Mouse (Mus musculus) cerebellum, postnatal 25 days (tissue): ENCODE measurements around the gene Lbr.
"Not testable (repeated sequence)": the region's sequence is repeated elsewhere in the genome, so short reads cannot be mapped to it uniquely, and the experiment has no call there.

Experiments
- DNase-seq, 2 experiments: peaks; one replicate each; pipeline ENCODE4 v3.0.0; 2021; ENCODE audit warnings: mixed read lengths in 2 of 2

Gene Lbr

DNA sequence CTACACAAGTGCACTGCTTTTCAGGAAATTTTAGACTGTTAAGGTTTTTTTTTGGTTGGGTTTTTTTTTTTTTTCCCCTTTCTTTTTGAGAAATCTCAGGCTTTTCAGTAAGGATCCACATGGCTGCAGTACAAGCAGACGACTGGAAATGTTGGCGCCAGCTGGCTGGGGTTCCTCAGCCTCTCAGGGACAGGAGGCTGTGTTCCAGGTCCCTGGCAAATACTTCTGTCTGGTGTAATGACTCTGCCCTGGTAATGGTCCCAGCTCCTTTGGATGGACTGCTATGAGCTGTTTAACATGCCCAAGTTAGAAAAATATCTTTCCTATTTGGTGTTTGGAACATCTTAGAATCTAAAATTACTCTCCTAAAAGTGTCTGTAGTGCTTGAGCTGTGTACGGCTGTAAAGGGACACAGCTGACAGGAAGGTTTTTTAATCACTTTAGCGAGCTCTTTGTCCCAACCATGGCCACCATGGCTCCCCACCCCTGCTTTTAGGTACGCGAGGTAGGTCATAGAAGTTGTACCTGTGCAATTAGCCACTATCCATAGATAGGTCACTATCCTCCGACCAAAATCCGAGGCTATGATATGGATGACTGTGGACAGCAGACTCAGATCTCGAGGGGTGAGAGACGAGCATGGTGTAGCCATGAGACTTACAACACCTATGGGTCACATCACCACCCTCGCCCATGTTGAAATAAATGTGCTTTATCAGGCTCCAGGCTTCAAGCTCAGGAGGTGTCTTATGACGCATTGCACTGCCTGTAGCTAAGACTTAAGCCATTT, 8.9 kb upstream of the Lbr start:
- peak; percentile 46 to 72 for DNase-seq

DNA sequence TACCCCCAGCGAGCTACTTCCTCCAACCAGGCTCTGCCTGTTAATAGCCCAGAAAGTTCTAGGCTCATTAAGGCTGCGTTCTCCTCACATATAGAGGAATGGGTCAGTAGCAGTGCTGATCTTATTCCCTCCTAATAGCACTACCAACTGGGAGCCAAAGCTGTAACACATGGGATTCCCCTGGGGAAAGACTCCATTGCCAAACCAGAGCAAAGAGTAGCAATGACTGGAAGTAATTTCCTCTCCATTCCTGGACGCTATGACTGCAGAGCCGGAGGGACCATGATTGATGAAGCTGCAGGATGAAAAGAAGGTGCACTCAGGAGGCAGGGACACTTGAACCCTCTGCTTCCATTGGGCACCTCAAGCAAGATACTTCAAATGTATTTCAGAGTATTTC, 7.6 kb upstream of the Lbr start:
- DNase-seq = no peak

DNA sequence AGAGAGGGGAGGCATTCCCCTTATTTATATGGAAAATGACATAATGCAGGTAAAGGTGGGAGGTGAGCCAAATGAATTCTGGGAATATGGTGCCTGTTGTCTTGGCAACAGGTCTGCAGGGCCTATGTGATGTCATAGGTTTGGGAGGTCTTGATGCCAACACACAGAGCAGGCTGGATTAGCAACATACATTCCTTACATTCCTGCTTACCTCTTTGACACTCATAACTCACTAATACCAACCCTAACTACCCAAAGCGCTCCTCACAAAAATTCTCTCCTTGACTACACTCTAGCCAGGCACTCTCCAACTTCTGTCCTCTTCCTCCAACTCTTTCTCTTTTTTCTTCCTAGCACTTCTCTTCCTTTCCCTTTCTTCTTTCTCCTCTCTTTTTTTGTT, 5.4 kb upstream of the Lbr start:
- DNase-seq = no peak

DNA sequence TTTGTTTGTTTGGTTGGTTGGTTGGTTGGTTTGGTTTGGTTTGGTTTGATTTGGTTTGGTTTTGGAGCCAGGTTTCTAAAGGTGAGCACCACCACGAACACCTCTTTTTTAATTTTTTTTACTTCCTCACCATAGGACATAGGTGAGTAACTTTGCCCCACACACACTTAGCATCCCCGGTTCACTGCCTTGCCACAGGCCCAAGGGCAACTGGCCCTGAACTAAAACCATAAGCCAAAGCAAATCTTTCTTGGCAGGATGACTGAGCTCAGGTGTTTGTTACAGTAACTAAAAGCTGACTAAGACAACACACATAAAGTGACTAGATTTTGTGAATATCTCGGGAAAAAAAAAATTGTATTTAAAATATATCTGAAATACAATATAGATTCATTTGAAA, 4.5 kb upstream of the Lbr start:
- no peak for DNase-seq

DNA sequence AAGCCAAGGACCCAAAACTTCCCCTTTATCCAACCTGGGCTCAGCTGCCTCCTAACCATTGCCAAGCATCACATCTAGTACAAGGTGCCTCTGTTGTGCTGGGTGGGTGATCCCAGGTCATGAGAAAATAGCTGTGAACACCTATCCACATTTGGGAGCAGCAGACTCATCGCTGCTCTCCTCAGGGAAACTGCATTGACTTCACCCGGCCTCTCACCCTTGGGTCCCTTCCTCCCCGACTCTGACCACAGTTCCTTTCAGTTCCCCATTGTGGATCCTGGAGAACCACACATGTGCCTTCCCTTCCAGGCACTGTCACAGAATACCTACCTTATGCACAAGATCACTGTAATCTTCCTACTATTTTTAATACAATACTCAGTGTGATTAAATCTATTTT, 2.9 kb upstream of the Lbr start:
- no peak for DNase-seq

DNA sequence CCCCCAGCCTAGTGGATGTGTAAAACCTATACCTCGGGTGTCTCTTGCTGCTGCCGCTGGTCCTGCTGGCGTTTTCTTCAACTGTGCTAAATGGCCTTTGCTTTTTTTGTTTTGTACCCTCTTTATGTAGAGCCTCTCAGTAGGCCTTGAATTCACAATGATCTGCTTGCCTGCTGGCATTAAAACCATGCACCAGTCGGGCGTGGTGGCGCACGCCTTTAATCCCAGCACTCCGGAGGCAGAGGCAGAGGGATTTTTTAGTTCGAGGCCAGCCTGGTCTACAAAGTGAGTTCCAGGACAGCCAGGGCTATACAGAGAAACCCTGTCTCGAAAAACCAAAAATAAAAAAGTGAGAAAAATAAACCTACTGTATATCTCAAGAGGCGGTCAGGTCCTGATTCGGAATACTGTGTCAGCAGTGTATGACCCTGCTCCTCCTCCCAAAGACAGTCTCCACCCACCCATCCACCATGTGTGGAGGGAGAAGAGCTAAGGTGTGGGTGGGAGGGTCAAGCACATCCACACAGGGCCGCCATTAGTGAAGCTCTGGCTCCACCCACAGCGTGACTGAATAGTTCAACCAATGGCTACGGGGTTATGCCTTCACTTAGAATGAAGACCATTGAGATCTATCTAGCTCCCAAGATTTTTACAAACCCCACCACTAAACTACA, 2.2 kb upstream of the Lbr start:
- no peak for DNase-seq

DNA sequence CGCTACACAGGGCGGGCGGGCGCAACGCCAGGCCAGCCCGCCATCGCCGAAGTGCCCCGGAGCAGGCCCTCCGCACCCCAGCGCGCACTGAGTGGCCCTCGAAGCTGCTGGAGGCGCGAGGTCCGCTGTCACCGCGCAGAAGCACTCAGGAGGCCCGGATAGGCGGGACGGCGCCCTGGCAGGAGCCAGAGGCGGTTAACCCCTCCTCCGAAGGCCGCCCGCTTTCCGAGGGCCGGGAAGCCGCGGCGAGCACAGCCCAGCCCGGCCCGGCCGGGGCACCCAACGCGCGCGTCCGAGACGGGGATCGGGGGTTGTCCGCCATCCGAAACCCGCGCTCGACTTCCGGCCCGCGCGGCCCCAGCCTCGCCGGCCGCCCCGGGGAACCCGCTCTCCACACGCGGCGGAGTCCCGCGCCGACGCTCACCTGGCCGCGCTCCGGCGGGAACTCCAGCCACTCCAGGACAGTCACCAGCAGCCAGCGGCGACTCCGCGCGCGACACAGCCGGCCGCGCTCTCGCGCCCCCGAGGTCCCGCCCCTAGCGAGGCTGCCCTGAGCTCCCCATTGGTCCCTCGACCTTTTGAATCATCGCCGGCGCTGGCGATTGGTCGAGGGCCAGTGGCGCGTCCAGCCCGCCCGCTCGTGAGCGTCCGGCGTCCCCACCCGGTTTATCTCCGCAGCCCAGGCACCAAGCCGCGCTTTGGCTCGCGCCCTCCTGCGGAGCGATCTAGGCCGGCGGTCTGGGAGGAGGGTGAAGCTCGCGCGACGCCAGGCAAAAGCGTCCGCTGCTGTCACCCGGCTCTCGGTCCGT, 778 bp downstream of the Lbr start:
- peak; percentile 97 to 98 for DNase-seq

DNA sequence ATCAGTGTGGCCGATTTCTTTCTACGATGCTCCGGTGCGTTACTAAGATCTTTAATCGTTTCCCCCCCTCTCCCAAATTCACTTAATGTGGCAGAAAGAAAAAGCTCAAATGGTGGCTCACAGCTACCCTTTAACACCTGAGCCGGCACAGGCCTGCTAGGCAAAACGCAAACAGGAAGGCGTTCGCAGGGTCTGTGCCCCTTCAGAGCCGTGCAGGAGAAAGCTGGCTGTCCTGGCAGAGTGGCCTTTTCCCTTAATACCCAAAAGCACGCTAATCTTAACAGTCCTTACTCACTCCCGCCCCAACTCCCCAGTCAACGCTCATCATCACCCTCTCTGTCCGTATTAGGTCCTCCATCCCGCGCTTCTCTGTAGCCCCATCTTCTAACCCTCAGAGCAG, 1.4 kb downstream of the Lbr start:
- DNase-seq = no peak

DNA sequence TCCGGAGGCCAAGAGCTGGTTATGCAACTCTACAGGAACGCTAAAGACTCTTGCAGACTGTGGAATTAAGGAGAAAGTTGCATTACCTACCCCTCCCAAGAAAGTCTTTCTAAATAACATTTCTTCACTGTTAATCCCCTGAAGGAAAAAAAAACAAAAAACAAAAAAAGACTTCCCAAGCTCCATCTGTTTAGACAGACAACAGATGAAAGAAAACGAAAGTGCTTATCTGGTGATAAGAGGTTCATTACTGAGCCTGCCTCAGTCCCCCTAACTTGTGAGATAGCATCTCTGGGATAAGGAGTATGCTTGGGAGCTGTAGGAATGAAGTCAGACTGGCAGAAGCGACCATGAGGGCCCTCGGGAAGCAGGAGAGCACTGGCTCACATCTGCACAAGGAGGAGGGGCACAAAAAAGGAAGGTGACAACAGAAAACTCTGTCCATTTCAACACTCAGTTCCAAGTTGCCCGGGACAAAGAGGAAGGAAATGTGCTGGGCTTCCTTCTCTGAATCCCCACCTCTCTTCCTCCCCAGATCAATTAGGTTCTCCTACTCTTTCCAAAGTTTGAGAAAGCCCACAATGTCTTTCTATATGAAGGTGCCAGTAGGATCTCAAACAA, 3.0 kb downstream of the Lbr start:
- DNase-seq = no peak

DNA sequence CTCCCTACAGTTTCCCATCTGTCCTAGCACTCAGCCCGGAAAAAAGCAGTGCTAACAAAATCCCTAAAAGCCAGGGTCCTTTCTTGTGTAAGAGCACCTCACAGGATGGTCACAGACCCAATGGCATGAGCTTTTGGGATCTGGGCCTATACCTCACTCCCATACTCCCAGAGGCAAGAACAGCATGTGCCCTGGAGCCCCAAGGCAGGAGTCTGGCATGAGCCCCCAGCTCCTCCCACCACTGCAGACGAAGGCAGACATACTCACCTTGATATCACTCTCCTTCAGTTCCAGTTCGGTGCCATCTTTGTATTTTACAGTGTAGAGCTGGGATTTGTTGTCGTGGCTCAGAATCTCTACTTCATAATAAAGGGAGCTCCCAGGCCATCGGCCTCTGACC, 4.7 kb downstream of the Lbr start:
- DNase-seq = no peak

DNA sequence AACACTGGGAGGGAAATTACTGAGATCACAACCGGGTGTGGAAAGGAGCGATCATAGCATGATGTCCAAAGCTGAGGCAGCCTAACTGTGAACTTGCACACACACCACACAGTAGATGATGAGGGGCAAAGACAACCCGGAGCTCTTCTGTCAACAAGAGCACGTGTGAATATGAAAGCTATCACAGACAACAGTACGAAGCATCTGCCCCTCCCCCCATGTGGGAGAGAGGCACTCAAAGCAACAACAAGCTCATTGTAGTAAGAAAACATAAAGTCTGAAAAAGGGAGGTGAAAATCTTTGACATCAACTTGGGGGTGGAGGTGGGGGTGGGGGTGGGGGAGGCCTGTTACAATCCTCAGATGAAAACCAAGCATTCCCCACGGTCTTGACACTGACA, 9.7 kb downstream of the Lbr start:
- peak in 1 of 2 experiments; percentile 58 for DNase-seq

DNA sequence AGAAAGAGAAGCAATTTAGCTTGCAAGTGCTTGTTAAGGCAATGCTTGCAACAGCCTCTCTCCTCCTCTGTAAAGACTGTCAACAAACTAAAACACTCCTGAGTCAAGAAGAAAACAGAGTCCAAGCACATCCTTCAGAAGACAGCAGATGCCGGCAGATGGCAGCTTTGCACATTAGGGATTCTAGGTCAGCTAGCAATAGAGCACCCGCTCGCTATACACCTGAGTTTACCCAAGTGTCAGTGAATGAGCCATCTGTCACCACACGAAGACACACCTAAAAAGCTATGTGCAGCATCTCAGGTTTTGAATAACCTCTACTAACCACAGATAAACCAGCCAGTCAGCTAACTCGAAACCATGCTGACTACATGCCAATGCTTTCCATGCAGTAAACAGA, 10.1 kb downstream of the Lbr start:
- DNase-seq = peak; percentile 71 to 78

DNA sequence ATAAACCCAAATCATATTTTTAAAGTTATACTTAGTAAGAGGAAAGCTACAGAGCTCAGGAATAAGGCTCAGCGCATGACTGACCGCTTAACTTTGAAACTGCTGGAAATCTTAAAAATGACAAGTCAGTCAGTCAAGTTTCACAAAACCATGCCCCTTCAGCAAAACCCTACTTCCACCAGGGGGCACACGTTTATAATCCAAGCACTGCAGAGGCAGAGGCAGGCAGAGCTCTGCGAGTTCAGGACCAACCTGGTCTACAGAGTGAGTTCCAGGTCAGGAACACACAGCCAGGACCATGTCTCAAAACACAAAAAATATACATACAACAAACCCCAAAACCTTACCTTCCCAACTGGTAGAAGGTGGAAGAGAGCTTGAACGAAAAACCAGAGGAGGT, 14.5 kb downstream of the Lbr start:
- no peak for DNase-seq

DNA sequence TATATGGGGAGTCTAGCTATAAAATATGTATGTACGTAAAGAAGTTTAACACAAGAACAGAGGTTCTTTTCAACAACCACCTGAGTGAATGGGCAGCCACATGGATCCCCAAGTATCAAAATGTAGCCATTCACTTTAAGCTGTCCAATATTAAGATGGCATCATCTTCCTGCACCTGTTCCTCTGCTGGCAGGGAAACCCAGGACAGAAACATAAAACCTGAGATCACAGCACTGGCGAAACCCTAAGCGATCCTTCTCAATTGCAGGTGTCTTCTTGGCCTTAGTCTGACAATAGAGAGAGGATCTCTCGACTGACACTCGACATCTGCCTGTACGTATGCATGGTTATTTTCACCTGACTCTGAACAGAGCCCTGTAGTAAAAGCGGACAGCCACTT, 16.1 kb downstream of the Lbr start:
- no peak for DNase-seq

DNA sequence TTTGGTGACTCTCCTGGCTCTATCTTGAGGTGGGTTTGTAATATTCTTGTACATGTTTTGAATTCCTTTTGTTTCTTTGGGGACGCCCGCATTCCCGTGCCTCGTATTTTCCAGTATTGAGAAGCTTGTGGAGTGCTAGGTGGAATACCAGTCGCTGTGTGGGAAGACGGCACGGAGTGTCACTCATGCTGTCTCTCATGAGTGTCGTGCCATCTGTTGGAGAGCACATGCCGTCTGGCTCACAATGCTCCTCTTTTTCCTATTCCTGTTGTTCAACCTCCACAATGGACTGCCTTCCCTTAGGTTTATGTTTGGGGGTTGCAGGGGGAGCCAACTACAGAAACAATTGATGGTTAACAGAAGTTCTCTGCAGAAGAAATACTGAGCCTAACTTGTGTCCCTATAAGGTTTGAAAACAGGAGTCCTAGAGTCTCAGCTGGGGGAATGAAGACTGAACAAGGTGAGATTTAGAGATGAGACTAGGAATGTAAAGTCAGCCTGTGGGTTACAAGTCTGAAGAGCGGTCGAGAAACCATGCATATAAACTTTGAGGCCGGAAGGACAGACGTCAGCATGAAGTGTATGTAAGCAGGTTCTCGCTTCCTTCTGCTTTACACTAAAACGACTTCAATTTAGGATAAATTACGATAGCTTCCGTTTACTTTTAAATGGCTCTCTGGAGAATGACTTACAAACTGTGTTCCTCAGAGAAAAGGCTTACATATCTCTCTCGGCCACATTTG, 31.2 kb downstream of the Lbr start:
- DNase-seq = peak in 1 of 2 experiments; percentile 46

DNA sequence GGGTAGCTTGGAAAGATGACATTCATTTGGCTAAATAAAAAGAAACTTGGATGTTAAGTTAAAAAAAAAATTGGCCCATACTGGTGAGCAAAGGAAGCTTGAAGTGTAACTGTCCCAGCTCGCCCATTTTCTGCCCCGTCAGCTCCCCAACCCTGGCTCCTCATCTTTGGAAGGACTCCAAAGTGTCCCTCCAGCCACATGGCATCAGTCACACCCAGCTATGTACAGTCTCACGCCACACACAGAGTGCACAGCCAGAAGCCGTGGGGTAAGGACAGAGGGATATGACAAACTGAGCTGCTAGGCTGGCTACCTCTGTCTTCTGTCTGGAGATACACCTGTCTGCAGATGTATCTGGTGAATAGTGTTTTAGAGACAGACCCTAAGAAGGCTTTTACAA, 42.2 kb downstream of the Lbr start:
- DNase-seq = peak in 1 of 2 experiments; percentile 28

DNA sequence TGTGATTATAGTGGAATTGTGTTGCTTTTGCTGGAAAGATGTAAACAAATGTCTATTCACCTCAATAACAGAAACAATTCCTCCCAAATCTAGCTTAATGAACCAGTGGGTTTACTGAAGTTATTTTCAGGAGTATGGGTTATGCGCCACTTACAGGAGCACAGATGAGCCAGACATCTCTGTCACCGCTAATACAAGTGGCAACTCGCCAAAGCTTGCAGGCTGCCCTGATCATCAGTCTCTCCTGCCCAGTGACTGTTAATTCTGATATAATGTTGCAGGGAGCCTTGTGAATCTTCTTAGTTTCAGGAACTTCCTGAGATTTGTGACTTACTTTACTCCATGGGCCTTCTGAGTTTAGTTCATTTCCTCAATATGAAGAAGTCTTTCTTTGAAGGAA, 42.9 kb downstream of the Lbr start:
- peak in 1 of 2 experiments; percentile 46 for DNase-seq

DNA sequence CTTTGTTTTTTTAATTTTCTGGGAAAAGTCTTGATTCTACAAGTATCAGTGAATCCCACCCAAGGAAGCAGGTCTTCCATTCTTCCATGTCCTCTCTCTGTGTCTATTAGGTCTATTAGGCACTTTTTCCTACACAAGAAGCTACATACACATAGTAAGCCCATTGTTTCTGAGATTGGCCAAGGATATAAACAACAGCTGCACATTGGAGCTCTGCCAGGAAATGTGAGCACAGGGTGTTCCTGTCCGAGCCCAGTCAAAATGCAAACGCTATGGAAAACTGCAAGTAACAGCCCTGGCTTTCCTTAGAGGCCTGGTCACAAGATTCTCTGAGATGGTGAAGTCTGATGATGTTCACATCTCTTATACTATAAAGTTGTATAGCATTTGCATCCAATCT, 49.3 kb downstream of the Lbr start:
- peak in 1 of 2 experiments; percentile 14 for DNase-seq

DNA sequence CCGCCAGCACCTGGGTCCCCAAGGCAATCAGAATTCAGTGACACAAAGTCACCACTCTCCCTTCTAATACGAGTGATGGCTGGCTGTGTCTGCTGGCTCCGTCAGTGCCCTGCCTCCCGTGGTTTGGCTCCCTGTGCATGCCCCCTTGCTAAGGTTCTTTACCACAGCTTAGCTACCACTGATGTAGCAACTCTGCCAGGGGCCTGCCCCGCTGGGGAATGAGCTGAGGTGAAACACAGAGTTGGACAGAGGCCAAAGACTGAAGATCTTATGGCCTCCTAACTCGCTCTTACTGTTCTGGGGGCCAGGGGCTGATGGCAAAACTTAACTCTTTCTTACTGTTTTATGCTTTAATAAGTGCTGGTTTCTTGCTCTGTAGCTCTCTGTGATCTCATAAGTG, 52.9 kb downstream of the Lbr start:
- no peak for DNase-seq

DNA sequence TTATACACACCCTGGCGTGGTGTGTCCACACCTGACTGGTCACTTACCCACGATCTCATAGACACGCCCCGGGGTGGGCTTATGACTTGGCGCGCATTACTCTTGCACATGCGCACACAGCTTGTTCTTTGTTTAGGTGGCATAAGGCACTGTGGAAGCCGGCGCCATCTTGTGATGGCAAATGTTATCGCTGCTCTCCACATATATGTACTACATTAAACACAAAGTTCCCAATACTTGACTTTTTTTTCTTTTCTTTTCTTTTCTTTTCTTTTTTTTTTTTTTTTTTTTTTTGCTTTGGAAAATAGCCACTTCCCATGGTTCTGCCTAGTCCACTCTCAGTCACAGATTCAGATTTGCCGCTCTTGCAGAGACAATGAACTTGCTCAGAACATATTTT, 60.2 kb downstream of the Lbr start:
- DNase-seq = not testable (repeated sequence)

DNA sequence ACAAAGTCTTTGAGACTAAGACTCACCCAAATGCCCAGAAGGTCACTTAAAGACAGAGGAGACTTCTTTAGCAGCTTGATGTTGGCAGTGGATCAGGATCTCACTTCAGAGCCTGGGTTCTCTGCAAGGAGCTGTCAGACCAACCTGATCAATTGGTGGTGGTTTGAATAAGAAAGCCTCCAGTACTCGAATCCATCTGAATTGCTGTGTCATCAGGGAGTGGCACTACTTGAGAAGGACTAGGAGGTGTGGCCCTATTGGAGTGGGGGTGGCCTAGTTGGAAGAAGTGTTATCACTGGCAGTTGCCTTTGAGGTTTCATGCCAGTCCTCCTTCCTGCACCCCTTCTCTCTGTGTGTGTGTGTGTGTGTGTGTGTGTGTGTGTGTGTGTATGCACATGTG, 66.3 kb downstream of the Lbr start:
- DNase-seq = no peak

DNA sequence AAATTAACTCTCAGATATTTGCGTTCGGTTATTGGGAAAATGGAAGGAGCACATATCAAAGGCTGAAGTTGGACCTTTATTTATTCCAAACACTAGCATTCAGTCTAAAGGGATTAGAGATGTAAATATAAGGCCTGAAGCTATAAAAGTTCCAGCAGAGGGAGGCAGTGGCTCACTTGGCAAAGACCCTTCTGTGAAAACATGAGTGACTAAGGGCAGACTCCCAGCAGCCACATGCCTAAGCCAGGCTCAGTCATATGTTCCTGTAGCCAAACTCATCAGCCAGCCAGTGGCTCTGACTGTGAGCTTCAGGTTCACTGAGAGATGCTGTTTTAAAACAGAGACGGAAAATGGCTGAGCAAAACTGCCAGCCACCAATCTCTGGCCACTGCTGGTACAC, 71.0 kb downstream of the Lbr start:
- DNase-seq = no peak

DNA sequence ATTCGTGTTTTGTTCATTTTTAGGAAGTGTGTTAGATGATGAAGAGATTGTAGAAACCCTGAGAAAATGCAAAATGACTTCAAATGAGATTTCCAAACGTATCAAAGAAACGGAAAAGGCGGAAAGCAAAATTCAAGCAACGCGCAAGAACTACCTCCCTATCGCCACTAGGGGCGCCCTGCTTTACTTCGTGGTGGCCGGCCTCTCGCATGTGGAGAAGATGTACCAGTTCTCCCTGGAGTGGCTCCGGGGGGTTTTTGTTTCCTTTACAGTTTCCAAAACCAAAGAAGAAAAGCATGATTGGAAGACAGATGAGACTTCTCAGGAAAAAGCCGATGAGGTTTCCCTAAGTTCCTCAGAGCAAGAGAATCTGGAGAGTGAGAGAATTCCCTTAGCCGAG, 73.5 kb downstream of the Lbr start:
- no peak for DNase-seq
